Mouse (Mus musculus) spleen, adult 2 months (tissue): ENCODE measurements at regions not wholly inside any gene's neighbourhood (a gene's known extent, or its start where the extent isn't known, plus 50 kb on each side); places are given as distances from the start of the nearest gene placed in this dataset.

Source experiments
- CTCF ChIP-seq: fragments of 200-500 bp; IDR thresholded peaks from 2 replicates; pipeline ENCODE4 v1.5.1; 2011; ENCODE audit warnings: mild to moderate bottlenecking, inconsistent platforms; ENCODE audit not compliant: insufficient read depth, insufficient read length, insufficient replicate concordance; ENCODE audit errors: extremely low read depth
- POLR2A ChIP-seq: fragments of 200-500 bp; IDR thresholded peaks from 2 replicates; pipeline ENCODE4 v1.6.1; 2011; ENCODE audit warnings: low read depth, low read length, inconsistent platforms

DNA sequence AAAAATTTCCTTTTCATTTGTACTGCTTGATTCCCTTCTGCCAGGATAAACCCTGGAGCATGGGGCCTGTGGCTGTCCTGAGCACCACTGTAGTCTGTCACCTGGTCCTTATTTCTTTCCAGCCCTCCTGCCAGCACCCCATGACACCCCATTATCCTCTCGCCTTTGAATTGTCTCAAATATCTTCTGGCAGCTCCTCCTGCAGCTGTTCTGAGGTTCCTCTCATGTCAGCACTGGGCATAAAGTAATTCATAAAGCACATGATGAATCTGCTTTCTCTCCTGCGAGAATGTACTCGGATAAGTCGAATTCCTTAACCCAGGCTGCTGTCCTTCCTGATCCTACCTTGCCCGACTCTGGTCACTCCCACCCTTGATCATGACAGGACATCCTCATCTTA is 195.1 kb downstream of the Sec61b start:
- TF ChIP-seq CTCF (no peak), POLR2A (no peak)
